Mouse (Mus musculus): Measurements from ENCODE around the gene Kmt2a.

DNA sequence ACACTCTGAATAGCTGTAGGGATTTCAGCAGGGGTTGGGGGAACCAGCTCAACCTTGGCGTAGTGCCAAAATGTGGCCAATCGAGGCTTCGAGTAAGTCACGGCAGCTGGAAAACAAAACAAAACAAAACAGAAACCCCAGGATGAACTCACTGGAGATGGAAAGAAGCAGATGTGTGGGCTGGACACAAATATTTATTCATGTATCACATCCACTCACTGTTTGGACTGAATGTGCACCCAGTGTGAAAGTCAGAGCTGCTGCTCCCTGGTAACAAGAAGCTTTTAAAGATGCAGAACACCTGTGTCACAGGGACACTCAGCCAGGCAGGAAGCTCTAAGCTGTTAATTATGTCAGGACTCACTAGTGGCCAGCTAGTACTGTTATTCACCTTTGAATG, 33.6 kb upstream of the Kmt2a start:
- TF ChIP-seq GATA1 (IDR thresholded peaks at IDR 0.05; ENCODE audit: low read length) (no peak), TAL1 (IDR thresholded peaks at IDR 0.05; ENCODE audit: low read length) (no peak)
